Mouse (Mus musculus) heart, embryonic 14.5 days (tissue): ENCODE results near the gene Edar. TPM values are rescaled to one million over a fixed set of nuclear protein-coding genes. Genes with fewer than 3 reads are reported as not detected.

ENCODE experiments used
- ATAC-seq: fragments of 200-750 bp; cut with Nextera tagmentation; 2 replicates; pipeline ENCODE4 v1.8.0; 2017; ENCODE audit warnings: low read depth, moderate TSS enrichment; ENCODE audit not compliant: insufficient number of reproducible peaks, insufficient read depth, low FRiP score
- H3K27ac ChIP-seq, 2 experiments: fragments of 200-500 bp in 1 of 2; fragments of 300-500 bp in 1 of 2; sonication (generic) in 1 of 2; replicated peaks in 1 of 2; 2 replicates each; pipeline ENCODE4 v1.5.1; 2012 to 2014; ENCODE audit warnings: low read depth in 2 of 2, low read length in 2 of 2, control low read depth in 1 of 2, mild to moderate bottlenecking in 1 of 2, mixed read lengths in 1 of 2; ENCODE audit not compliant: control insufficient read depth in 1 of 2, insufficient read depth in 1 of 2
- H3K27me3 ChIP-seq: fragments of 300-500 bp; sonication (generic); 2 replicates; pipeline ENCODE4 v1.6.1; 2014; ENCODE audit warnings: mild to moderate bottlenecking, low read length, control low read depth; ENCODE audit not compliant: control insufficient read depth, insufficient read depth
- H3K36me3 ChIP-seq: fragments of 300-500 bp; sonication (generic); 2 replicates; pipeline ENCODE4 v1.6.1; 2014; ENCODE audit warnings: mild to moderate bottlenecking, control low read depth, low read length, mixed read lengths; ENCODE audit not compliant: control insufficient read depth, insufficient read depth
- H3K4me1 ChIP-seq, 2 experiments: fragments of 200-500 bp in 1 of 2; fragments of 300-500 bp in 1 of 2; sonication (generic) in 1 of 2; 2 replicates each; pipeline ENCODE4 v1.6.1; 2012 to 2014; ENCODE audit warnings: low read length in 2 of 2, control low read depth in 1 of 2, mixed read lengths in 1 of 2; ENCODE audit not compliant: control insufficient read depth in 2 of 2, insufficient read depth in 2 of 2
- H3K4me2 ChIP-seq: fragments of 300-500 bp; sonication (generic); 2 replicates; pipeline ENCODE4 v1.6.1; 2014; ENCODE audit warnings: mild to moderate bottlenecking, low read length
- H3K4me3 ChIP-seq, 2 experiments: fragments of 200-500 bp in 1 of 2; fragments of 300-500 bp in 1 of 2; sonication (generic) in 1 of 2; 2 replicates each; pipeline ENCODE4 v1.5.1; 2012 to 2014; ENCODE audit warnings: low read length in 2 of 2, mild to moderate bottlenecking in 2 of 2, control low read depth in 1 of 2, low read depth in 1 of 2, moderate library complexity in 1 of 2; ENCODE audit not compliant: control insufficient read depth in 1 of 2, insufficient read depth in 1 of 2
- H3K9ac ChIP-seq: fragments of 300-500 bp; sonication (generic); 2 replicates; pipeline ENCODE4 v1.6.1; 2014; ENCODE audit warnings: mild to moderate bottlenecking, low read length
- H3K9me3 ChIP-seq: fragments of 300-500 bp; sonication (generic); 2 replicates; pipeline ENCODE4 v1.6.1; 2016; ENCODE audit warnings: low read length, control low read depth; ENCODE audit not compliant: control insufficient read depth
- whole genome bisulfite sequencing: fragments of 180-500 bp; shearing (Covaris S2); extraction: QIAGEN DNeasy Blood & Tissue Kit; methylation state at CpG from one replicate; pipeline ENCODE4 v1.1.7; 2014; 5-methylcytosine and 5-hydroxymethylcytosine counted together
- polyA plus RNA-seq: library from polyadenylated mRNA; unstranded; fragments of >200 nt; fragmentation: Nextera tagmentation; extraction: Ambion mirVana; gene quantifications from 2 replicates; pipeline ENCODE4 v1.2.1, GENCODE M21; 2014

Gene Edar
- polyA plus RNA-seq, 1 experiment from 2014 or later, result 0.07 TPM

DNA sequence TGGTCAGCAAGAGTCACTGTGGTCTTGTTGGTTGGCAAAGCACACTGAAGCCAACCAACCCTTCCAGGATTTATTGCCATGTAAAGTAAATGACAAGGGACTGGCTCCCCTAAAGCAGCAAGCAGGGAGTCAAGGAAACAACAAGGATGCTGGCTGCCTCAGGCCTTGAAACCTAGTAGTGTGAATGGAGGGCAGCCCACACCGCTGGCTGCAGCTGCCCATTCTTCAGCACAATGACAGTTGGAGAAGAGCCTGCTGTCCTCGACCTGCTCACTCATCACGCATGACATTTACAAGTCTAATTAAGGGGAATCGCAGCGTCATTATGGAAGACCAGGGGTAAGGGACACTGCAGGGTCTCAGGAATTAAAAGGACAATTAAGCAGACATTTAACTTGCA is 74.5 kb downstream of the Edar start:
- Histone ChIP-seq H3K27me3 (no peaks in the 10 kb centered on the region), H3K9ac (no peak overlapping the region), H3K27ac (no peak overlapping the region), H3K36me3 (no peaks in the 10 kb centered on the region), H3K4me2 (no peak overlapping the region), H3K9me3 (0 out of 2 replicates have a peak, but pooled peaks cover 3% of the 10 kb centered on the region), H3K4me1 (peaks cover 12 to 13% of the 10 kb centered on the region in 2 experiments), H3K4me3 (no peak overlapping the region)
- 48% methylated on average over 5 of the region's 5 CpGs for WGBS
- no peak for ATAC-seq

DNA sequence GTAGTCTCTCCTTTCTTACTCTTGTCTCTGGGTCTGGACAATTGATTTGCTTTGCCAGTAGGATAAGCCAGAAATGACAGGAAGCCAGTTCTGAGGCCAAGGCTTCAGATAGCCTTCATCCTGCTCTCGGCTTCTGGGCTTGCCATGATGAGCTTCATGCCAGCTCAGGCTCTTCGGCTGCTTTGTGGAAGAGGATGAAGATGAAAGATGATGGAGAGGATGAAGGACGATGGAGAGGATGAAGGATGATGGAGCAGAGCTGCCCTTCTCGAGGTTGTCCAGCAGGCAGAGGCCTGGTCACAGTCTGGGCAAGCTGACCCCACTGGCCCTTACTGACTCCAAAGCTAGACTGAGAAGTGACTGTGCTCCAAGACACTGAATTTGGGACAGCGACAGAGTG is 75.3 kb downstream of the Edar start:
- Histone ChIP-seq H3K9ac (no peak overlapping the region), H3K4me3 (no peak overlapping the region), H3K4me1 (peaks cover 16 to 19% of the 10 kb centered on the region in 2 experiments), H3K9me3 (0 out of 2 replicates have a peak, but pooled peaks cover 3% of the 10 kb centered on the region), H3K27me3 (no peaks in the 10 kb centered on the region), H3K4me2 (no peak overlapping the region), H3K36me3 (no peaks in the 10 kb centered on the region), H3K27ac (no peak overlapping the region)
- ATAC-seq, result no peak
- 72% methylated on average over 5 of the region's 5 CpGs for WGBS

DNA sequence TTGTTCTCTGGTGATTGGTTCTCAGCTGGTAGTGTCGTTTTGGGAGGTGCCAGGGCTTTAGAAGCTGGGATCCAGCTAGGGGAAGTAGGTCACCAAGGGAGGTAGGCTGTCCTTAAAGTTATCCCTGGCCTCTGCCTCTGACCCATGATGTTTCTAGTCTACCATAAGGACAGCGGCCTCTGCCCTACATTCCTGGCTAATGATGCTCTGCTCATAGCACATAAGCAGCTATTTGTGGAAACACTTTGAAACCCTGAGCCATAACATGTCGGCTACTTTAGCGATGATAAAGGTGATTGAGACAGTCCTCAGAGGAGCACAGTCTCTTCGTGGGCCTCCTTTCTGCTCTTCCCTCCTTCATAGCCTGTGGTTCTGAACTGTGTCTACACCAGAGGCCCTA is 79.6 kb downstream of the Edar start:
- Histone ChIP-seq H3K27ac (no peak overlapping the region), H3K4me2 (no peak overlapping the region), H3K9me3 (peaks cover 6% of the 10 kb centered on the region), H3K4me3 (no peak overlapping the region), H3K27me3 (no peaks in the 10 kb centered on the region), H3K36me3 (no peaks in the 10 kb centered on the region), H3K9ac (no peak overlapping the region), H3K4me1 (peaks cover 13% of the 10 kb centered on the region in 2 experiments)
- peak; percentile 50; the same call in 1 of the 2 replicates for ATAC-seq
- WGBS, result 12% methylated on average over 5 of the region's 5 CpGs

DNA sequence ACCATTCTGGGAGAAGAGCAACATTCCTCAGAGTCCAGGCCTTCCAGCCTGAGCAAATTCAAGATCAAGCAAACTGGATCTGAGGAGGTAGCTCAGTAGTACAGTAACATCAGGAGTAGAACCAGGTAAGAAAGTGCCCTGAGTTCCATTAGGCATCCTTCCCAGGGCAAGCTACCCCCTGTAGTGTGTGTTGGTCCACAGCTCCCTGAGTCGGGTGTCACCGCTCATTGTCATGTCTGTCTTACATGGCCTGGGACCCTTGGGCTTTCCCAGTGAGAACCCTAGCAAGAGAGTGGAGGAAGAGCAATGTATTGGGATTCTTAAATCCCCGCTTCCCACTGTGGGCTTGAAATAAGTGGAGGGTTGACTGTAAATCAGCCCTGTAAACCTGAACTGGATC is 80.3 kb downstream of the Edar start:
- Histone ChIP-seq H3K4me3 (no peak overlapping the region), H3K4me1 (peaks cover 13% of the 10 kb centered on the region in 2 experiments), H3K9ac (no peak overlapping the region), H3K27me3 (no peaks in the 10 kb centered on the region), H3K9me3 (peaks cover 6% of the 10 kb centered on the region), H3K4me2 (no peak overlapping the region), H3K27ac (no peak overlapping the region), H3K36me3 (no peaks in the 10 kb centered on the region)
- ATAC-seq, result no peak
- WGBS, result 85% methylated on average over 3 of the region's 3 CpGs

DNA sequence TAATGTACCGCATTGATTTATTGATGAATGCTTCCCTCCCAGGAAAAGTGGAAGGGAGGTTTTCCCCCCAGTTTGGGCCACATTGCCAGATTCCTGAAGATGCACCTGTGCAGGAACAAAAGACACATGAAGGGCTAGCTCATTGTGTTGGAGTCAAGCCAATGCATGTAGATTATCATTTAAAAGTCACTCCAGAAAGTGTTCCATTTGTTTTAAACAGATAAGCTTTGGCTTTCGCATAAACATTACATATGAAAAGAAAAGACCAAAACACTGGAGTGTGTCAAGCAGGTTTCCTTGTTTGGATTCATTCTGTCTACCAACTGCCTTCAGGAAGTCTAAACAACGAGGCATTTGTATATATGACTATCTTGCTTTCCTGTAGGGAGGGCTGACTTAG is 81.0 kb downstream of the Edar start:
- 67% methylated on average over 3 of the region's 3 CpGs for WGBS
- Histone ChIP-seq H3K36me3 (no peaks in the 10 kb centered on the region), H3K4me2 (no peak overlapping the region), H3K9ac (no peak overlapping the region), H3K27ac (no peak overlapping the region), H3K4me1 (peaks cover 13% of the 10 kb centered on the region in 2 experiments), H3K9me3 (peaks cover 6% of the 10 kb centered on the region), H3K4me3 (no peak overlapping the region), H3K27me3 (no peaks in the 10 kb centered on the region)
- no peak for ATAC-seq

DNA sequence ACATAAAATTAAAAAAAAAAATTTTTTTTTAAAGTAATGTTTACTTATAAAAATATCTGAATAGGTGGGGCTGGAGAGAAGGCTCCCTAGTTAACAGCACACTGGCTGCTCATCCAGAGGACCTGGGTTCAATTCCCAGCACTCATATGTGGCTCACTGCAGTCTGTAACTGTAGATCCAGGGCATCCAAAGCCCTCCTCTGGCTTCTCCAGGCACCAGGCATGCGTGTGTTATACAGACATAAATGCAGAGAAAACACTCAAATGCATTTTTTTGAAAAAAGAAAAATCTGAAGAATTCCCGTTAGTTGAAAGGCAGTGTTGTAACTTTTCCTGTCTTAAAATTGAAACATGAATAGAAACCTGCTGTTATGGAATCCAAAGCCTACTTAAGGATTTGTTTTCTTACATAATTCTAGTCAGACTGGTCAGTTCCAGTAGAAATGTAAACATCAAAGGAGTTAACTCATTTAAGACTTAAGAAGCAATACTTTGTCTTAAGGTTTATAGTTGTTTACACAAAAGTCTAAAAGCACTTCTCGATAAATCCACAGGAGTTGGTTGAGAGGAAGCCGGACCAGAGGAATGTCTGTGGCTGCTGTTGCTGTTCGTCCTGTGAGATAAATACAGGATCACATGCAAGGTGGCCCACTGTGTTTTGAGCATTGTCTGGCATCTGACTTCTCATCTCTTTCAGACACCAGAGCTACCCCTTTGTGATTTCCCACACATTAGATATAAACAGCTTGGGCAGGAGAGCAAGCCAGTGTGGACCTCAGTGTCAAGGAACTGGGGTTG is 89.8 kb downstream of the Edar start:
- Histone ChIP-seq H3K9me3 (no peaks in the 10 kb centered on the region), H3K9ac (no peak overlapping the region), H3K27me3 (no peaks in the 10 kb centered on the region), H3K4me3 (no peak overlapping the region), H3K36me3 (no peaks in the 10 kb centered on the region), H3K27ac (no peak overlapping the region), H3K4me2 (no peak overlapping the region), H3K4me1 (no peaks in the 10 kb centered on the region)
- ATAC-seq, result no peak
- 56% methylated on average over 5 of the region's 5 CpGs for WGBS

DNA sequence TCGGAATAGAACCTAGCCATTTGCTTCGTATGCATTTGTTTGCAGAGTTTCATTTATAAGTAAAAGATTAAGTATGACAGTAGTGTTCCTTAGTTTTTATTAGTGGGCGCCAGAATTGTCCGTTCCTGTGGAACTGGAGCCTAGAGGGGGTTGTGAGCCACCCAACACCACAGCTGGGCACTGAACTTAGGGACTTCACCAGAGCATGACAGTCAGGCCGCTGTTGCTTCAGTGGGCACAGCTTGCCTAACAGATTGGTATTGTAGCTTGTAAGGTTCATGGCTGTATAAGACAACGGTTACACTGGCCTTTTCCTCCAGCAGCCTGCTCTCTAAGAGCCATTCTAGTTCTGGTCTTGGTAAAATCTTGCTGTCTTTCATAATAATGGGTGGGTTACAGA is 114.9 kb downstream of the Edar start:
- H3K9me3 ChIP-seq, result no peaks in the 10 kb centered on the region
- 91% methylated on average over 6 of the region's 6 CpGs for WGBS
- H3K27me3 ChIP-seq, result no peaks in the 10 kb centered on the region
- ATAC-seq, result no peak
- no peak overlapping the region for H3K27ac ChIP-seq
- no peaks in the 10 kb centered on the region for H3K4me1 ChIP-seq
- H3K36me3 ChIP-seq, result no peaks in the 10 kb centered on the region
- H3K9ac ChIP-seq, result no peak overlapping the region
- no peak overlapping the region for H3K4me2 ChIP-seq
- H3K4me3 ChIP-seq, result no peak overlapping the region

DNA sequence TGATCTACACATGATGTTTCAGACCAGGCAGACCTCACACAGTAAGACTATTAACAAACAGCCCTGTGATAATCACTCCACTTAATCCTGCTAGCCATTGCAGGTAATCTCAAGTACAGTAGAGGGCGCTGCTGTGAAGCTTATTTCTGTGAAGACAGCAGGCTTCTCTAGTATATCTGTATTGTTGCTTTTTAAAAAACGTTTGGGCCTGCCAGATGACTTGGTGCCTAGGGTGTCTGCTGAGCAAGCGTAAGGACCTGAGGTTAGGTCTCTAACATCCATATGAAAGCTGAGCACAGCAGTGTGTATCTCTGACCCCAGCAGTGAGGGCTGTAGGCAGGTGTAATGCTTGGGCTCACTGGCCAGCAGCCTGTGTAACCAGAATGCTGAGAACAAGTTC is 115.6 kb downstream of the Edar start:
- H3K27me3 ChIP-seq, result no peaks in the 10 kb centered on the region
- H3K36me3 ChIP-seq, result no peaks in the 10 kb centered on the region
- H3K9ac ChIP-seq, result no peak overlapping the region
- H3K4me1 ChIP-seq, result no peaks in the 10 kb centered on the region
- H3K4me2 ChIP-seq, result no peak overlapping the region
- H3K27ac ChIP-seq, result no peak overlapping the region
- no peaks in the 10 kb centered on the region for H3K9me3 ChIP-seq
- WGBS, result 21% methylated on average over 3 of the region's 3 CpGs
- no peak for ATAC-seq
- H3K4me3 ChIP-seq, result no peak overlapping the region
